Mouse (Mus musculus): ENCODE measurements around the gene Gng7. TPM values are rescaled to one million over a fixed set of nuclear protein-coding genes. Genes with fewer than 3 reads are reported as not detected.

The Gng7 gene
- polyA plus RNA-seq, 1 experiment from 2014 or later: 11.3 TPM

GRCm38 (mm10) chr10:80939671-80940070, 75.1 kb downstream of the Gng7 start:
- Histone ChIP-seq H3K9ac (peak overlapping the region; percentile 63), H3K27ac (peak overlapping the region; percentile 91), H3K4me1 (peaks cover 66% of the 10 kb centered on the region), H3K9me3 (no peaks in the 10 kb centered on the region), H3K27me3 (peaks cover 1% of the 10 kb centered on the region; the same call in 1 of the 2 replicates), H3K36me3 (no peaks in the 10 kb centered on the region), H3K4me3 (peak overlapping the region; percentile 40), H3K4me2 (peak overlapping the region; percentile 75)
- WGBS: 3% methylated on average over 28 of the region's 28 CpGs
- peak; percentile 10; the same call in 1 of the 2 replicates for ATAC-seq (ENCODE audit: insufficient number of reproducible peaks, insufficient read depth, low FRiP score, low TSS enrichment, low read depth)

DNA sequence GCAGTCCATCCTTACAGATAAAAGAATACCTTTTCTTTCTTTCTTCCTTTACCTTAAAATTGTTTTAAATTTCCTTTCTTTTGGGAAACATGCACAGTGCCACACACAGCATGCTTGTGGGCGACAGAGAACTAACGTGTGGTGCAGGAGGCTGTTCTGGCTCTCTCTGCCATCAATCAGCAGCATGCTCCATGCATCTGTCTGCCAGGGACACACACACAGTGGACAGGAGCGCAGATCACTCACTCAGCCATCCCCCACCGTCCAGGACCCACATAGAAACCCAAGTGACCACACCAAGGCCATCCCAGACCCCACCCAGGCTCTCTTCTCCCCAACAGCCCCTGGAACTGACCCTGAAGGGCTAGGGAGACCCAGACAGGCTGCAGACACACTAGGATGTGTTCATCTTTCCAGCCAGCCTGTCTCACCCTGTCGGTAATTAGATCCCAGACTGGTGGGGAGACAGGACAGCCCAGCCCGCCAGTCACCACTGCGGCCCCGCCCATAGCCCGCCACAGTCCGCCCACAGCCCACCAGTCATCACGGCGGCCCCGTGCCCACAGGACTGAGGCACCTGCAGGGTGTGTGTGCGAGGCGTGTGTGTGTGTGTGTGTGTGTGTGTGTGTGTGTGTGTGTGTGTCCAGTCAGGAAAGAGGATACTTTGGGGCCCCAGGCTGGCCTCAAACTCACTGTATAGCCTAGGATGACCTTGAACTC, 75.8 kb downstream of the Gng7 start:
- no peaks in the 10 kb centered on the region for H3K36me3 ChIP-seq
- WGBS: 7% methylated on average over 14 of the region's 15 CpGs
- H3K4me1 ChIP-seq: peaks cover 73% of the 10 kb centered on the region
- no peaks in the 10 kb centered on the region for H3K9me3 ChIP-seq
- H3K4me3 ChIP-seq: peak overlapping the region; percentile 40
- peak; percentile 18 for ATAC-seq (ENCODE audit: insufficient number of reproducible peaks, insufficient read depth, low FRiP score, low TSS enrichment, low read depth)
- peak overlapping the region; percentile 63 for H3K9ac ChIP-seq
- peaks cover 8% of the 10 kb centered on the region for H3K27me3 ChIP-seq
- H3K27ac ChIP-seq: peak overlapping the region; percentile 91
- H3K4me2 ChIP-seq: peak overlapping the region; percentile 75

DNA sequence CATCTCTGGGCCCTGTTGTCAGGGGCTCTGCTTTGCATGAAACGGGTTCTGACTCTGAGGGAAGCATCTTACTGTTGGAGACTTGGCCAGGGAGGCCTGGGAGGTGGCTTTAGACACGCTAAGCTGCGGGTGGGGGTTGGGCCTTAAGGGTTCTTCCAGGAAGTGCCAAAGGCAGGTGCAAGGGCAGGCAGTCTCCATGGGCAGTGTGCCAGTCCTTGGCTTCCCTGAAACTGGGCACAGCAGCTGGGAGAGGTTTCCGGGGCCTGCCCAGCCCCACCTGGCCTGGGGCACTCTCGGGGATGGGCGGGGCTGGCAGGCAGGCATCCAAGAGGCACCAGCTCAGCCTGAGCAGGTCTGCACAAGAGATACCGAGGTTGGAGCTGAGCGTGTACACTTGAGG, 77.1 kb downstream of the Gng7 start:
- Histone ChIP-seq H3K27me3 (peaks cover 21% of the 10 kb centered on the region), H3K9me3 (no peaks in the 10 kb centered on the region), H3K4me1 (peaks cover 86% of the 10 kb centered on the region), H3K4me3 (no peak overlapping the region), H3K9ac (0 out of 2 replicates have a peak overlapping the region, but pooled peaks have one; percentile 21), H3K36me3 (no peaks in the 10 kb centered on the region), H3K27ac (peak overlapping the region; percentile 91), H3K4me2 (peak overlapping the region; percentile 35)
- no peak; the same call in 1 of the 2 replicates for ATAC-seq (ENCODE audit: insufficient number of reproducible peaks, insufficient read depth, low FRiP score, low TSS enrichment, low read depth)
- 11% methylated on average over 8 of the region's 8 CpGs for WGBS

- no peaks in the 10 kb centered on the region for H3K36me3 ChIP-seq
- peak overlapping the region; percentile 68; the same call in 1 of the 2 replicates for H3K9ac ChIP-seq
- no peak for ATAC-seq (ENCODE audit: insufficient number of reproducible peaks, insufficient read depth, low FRiP score, low TSS enrichment, low read depth)
- no peaks in the 10 kb centered on the region for H3K9me3 ChIP-seq
- peak overlapping the region; percentile 37 for H3K4me3 ChIP-seq
- H3K4me1 ChIP-seq: peaks cover 95% of the 10 kb centered on the region
- peak overlapping the region; percentile 91 for H3K27ac ChIP-seq
- H3K4me2 ChIP-seq: peak overlapping the region; percentile 66
- WGBS: 10% methylated on average over 6 of the region's 6 CpGs
- peaks cover 30% of the 10 kb centered on the region for H3K27me3 ChIP-seq
Measured at GRCm38 (mm10) chr10:80936810-80937164, 78.0 kb downstream of the Gng7 start.

DNA sequence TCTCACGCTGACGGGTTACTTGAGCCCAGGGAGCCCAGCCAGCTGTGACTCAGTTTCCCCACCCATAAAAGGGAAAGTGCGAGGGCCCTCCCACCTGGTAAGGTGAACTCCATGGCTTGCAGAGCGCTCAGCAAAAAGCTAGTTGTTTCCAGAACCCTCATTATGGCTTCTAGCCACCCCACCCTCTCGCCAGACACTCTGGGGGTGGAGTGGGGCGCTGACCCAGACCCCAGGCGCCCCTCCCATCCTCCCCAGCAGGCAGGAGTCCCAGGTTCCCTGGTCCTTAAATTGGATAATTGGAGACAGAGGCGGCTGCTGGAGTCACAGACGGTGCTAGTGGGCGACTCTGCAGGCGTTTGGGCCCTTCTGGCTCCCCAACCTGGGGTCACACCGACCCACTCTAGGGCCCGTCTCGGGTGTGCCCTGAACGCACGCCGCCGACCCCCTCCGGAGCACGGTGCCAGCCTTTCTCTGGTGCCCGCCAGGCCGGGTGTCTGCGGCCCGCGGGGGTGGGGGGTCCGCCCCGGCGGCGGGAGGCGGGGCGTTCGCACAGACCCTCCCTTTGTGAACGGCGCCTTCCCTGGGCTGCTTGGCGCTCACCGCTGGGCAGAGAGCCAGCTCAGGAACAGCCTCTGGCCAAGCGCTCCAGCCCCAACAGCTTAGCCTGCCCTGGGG, 78.5 kb downstream of the Gng7 start:
- peaks cover 35% of the 10 kb centered on the region for H3K27me3 ChIP-seq
- no peaks in the 10 kb centered on the region for H3K36me3 ChIP-seq
- WGBS: 1% methylated on average over 37 of the region's 37 CpGs
- H3K9ac ChIP-seq: peak overlapping the region; percentile 68
- no peaks in the 10 kb centered on the region for H3K9me3 ChIP-seq
- H3K27ac ChIP-seq: peak overlapping the region; percentile 91
- peak; percentile 16; the same call in 1 of the 2 replicates for ATAC-seq (ENCODE audit: insufficient number of reproducible peaks, insufficient read depth, low FRiP score, low TSS enrichment, low read depth)
- peaks cover 98% of the 10 kb centered on the region for H3K4me1 ChIP-seq
- peak overlapping the region; percentile 37 for H3K4me3 ChIP-seq
- peak overlapping the region; percentile 66 for H3K4me2 ChIP-seq

- Histone ChIP-seq H3K4me1 (peaks cover 98% of the 10 kb centered on the region), H3K36me3 (no peaks in the 10 kb centered on the region), H3K4me2 (peak overlapping the region; percentile 66), H3K9me3 (no peaks in the 10 kb centered on the region), H3K4me3 (peak overlapping the region; percentile 37), H3K27ac (peak overlapping the region; percentile 91), H3K27me3 (peaks cover 41% of the 10 kb centered on the region), H3K9ac (peak overlapping the region; percentile 68)
- 3% methylated on average over 17 of the region's 17 CpGs for WGBS
- no peak for ATAC-seq (ENCODE audit: insufficient number of reproducible peaks, insufficient read depth, low FRiP score, low TSS enrichment, low read depth)
Measured at GRCm38 (mm10) chr10:80935698-80936097, 79.0 kb downstream of the Gng7 start.

- Histone ChIP-seq H3K9me3 (no peaks in the 10 kb centered on the region), H3K27ac (peak overlapping the region; percentile 91), H3K4me1 (peaks cover 98% of the 10 kb centered on the region), H3K4me3 (no peak overlapping the region), H3K36me3 (no peaks in the 10 kb centered on the region), H3K4me2 (peak overlapping the region; percentile 66), H3K9ac (peak overlapping the region; percentile 68), H3K27me3 (peaks cover 46% of the 10 kb centered on the region)
- ATAC-seq (ENCODE audit: insufficient number of reproducible peaks, insufficient read depth, low FRiP score, low TSS enrichment, low read depth): no peak
- WGBS: 13% methylated on average over 3 of the region's 3 CpGs
Measured at GRCm38 (mm10) chr10:80935241-80935640, 79.5 kb downstream of the Gng7 start.

DNA sequence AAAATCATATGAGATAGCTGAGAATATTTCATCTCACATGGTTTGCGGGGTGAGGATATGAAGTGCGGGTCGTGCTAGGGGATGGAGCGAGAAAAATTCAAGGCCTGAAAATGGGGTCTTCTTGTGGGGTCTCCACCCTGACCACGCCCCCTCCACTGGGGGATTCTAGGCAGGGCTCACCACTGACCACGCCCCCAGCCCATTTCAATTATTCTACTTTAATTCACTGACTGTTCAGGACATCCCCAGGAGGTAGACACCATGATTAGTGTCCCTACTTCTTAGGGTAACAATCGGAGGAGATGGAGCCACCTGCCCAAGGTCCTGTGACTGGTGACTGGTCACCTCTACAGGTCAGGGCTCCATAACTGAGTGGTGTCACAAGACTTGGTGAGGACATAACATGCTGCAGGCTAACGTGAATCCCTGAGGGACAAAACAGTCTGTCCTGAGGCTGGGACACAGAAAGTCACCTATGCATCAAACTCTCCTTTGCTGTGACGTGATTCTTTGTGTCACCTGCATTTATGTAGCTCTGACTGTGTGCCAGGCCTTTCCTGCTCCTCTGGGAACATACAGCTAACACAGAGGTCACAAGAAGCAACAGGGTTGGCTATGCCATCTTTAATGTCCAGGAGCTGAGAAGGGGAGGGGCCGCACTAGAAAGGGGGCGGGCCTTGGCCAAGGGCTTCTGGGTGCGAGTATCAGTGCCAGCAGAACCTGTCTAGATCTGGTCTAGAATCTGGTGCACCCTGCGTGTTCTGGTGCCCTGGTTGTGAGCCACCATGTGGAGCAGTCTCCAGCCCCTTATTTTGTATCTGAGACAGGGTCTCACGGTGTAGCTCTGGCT, 80.4 kb downstream of the Gng7 start:
- H3K9me3 ChIP-seq: no peaks in the 10 kb centered on the region
- WGBS: 38% methylated on average over 14 of the region's 14 CpGs
- H3K27ac ChIP-seq: peak overlapping the region; percentile 40; the same call in 1 of the 2 replicates
- ATAC-seq (ENCODE audit: insufficient number of reproducible peaks, insufficient read depth, low FRiP score, low TSS enrichment, low read depth): no peak
- H3K4me3 ChIP-seq: 0 out of 2 replicates have a peak overlapping the region, but pooled peaks have one; percentile 62
- peaks cover 46% of the 10 kb centered on the region for H3K27me3 ChIP-seq
- H3K9ac ChIP-seq: no peak overlapping the region
- H3K36me3 ChIP-seq: no peaks in the 10 kb centered on the region
- peaks cover 91% of the 10 kb centered on the region for H3K4me1 ChIP-seq
- peak overlapping the region; percentile 91 for H3K4me2 ChIP-seq

DNA sequence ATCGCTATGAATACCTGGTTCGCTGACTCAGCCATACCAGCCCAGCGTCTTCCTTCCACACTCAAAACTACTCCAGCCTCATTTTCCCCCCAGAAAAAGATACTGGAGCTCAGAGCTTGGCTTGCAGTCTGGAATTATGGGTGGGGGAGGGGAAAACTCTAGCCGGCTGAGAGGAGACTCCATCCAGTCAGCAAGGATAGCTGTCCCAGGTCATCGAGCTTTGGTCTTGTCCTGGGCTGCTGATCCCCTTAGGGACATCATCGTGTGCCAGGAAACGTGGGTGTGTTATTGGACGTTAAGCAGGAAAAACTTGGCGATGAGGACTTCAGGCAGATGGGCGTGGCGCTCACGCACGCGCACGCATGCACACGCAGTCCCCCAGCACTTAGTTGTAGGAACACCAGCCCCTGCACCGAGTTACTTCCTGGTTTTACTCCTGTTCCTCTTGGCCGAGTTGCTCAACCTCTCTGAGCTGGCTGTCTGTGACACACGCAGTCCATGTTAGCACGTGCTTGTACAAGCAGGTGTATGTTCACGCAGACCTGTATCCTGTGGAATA, 81.2 kb downstream of the Gng7 start:
- peak overlapping the region; percentile 34; the same call in 1 of the 2 replicates for H3K27ac ChIP-seq
- no peak overlapping the region for H3K9ac ChIP-seq
- no peaks in the 10 kb centered on the region for H3K9me3 ChIP-seq
- ATAC-seq (ENCODE audit: insufficient number of reproducible peaks, insufficient read depth, low FRiP score, low TSS enrichment, low read depth): no peak
- peaks cover 46% of the 10 kb centered on the region for H3K27me3 ChIP-seq
- no peaks in the 10 kb centered on the region for H3K36me3 ChIP-seq
- H3K4me2 ChIP-seq: peak overlapping the region; percentile 91
- peaks cover 88% of the 10 kb centered on the region for H3K4me1 ChIP-seq
- WGBS: 2% methylated on average over 21 of the region's 21 CpGs
- H3K4me3 ChIP-seq: peak overlapping the region; percentile 62

- Histone ChIP-seq H3K4me3 (peak overlapping the region; percentile 62), H3K27me3 (peaks cover 46% of the 10 kb centered on the region), H3K9me3 (no peaks in the 10 kb centered on the region), H3K9ac (peak overlapping the region; percentile 80), H3K27ac (peak overlapping the region; percentile 34), H3K4me1 (peaks cover 82% of the 10 kb centered on the region), H3K4me2 (peak overlapping the region; percentile 91), H3K36me3 (no peaks in the 10 kb centered on the region)
- WGBS: under 1% methylated on average over 17 of the region's 17 CpGs
- no peak for ATAC-seq (ENCODE audit: insufficient number of reproducible peaks, insufficient read depth, low FRiP score, low TSS enrichment, low read depth)
Measured at GRCm38 (mm10) chr10:80932700-80933420, 81.9 kb downstream of the Gng7 start.
